Mouse (Mus musculus): ENCODE results near the gene Kmt2e. TPM values are rescaled to one million over a fixed set of nuclear protein-coding genes. Genes with fewer than 3 reads are reported as not detected.

Kmt2e gene
- polyA plus RNA-seq, 1 experiment from 2014 or later, result 103 TPM

DNA sequence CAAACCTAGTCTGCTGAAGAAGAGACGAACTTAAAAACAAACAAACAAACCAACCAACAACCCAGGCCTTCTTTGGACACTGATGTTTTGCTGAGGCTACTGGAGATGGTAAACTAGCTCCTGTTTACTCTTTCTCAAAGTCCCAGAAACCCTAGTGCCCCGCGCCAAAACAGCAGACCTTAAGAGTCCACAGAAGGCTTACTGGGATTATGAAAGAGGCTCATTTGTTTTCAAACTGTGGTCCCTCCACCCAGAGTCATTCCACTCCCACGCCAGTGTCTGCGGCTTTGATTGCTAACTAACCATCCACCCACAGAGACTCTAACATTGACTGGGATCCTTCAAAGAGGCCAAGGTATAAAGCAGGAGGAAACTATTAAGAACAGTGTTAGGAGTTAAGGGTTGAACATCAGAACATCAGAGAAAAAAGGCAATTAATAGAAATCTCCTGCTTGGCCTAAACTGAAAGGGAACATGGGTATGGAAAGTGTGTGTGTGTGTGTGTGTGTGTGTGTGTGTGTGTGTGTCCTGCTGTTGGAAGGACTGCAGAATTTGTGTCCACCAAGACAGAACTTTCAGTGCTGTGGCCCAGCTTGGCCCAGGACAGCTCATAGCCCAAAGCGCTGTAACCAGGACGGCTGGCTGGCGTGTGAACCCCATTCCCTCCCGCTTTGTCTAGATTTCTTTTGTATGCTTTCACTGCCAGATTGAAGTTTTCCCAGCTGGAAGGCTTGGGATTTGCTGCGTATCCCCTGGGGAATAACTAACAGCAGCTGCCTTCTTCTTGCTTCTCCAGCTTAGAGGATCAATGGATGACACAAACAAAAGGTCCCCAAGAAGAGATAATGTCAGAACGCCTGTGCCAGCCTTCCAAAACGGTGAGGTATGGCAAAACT, 20.4 kb upstream of the Kmt2e start:
- Histone ChIP-seq H3K4me2 (replicated peaks; ENCODE audit: low read depth, low read length) (no peak overlapping the region), H3K27ac (ENCODE audit: low read length) (peak overlapping the region; percentile 44), H3K9ac (replicated peaks; ENCODE audit: low read depth, low read length) (no peak overlapping the region), H3K4me3 (ENCODE audit: low read depth, low read length) (no peak overlapping the region), H3K4me1 (ENCODE audit: control insufficient read depth, insufficient read depth, low read length) (peaks cover 30% of the 10 kb centered on the region), H3K36me3 (ENCODE audit: control insufficient read depth, insufficient read depth, low read length) (peaks cover 18% of the 10 kb centered on the region; the same call in 1 of the 2 replicates), H3K9me3 (ENCODE audit: control insufficient read depth, low read depth, low read length) (no peaks in the 10 kb centered on the region), H3K27me3 (ENCODE audit: control insufficient read depth, insufficient read depth, low read length) (no peaks in the 10 kb centered on the region)
- 48% methylated on average over 12 of the region's 12 CpGs for WGBS
- ATAC-seq (ENCODE audit: insufficient number of reproducible peaks, insufficient read depth, low FRiP score, low read depth), result no peak

DNA sequence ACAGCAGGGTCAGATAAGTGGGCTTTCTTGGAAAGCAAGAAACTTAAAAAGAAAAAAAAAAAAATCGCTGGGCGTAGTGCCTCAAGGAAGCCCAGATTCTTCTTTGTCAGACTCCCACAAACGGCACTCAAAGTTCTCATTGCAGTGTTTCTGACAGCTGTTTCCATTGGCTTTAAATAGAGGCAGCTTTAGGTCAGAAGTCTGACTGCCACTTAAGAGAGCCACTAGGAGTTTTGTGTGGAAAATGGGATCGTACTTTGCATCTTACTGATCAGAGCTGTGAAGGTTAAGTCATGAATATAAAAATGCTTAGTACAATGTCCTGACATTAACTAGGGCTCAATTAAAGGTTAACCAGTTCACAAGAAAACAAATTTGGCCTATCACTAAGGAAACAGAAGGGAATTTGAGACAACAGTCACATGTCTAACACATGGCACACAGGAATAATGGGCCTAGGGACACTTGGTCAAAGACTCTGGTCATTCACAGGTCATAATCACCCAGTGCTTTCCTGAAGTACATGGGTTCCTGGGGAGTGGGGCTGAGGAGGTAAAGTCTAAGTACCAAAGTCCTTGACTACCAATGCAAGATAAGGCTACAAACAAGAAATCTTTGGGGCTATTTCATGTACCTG, 19.6 kb upstream of the Kmt2e start:
- peaks cover 37% of the 10 kb centered on the region for H3K4me1 ChIP-seq (ENCODE audit: control insufficient read depth, insufficient read depth, low read length)
- no peaks in the 10 kb centered on the region for H3K9me3 ChIP-seq (ENCODE audit: control insufficient read depth, low read depth, low read length)
- ATAC-seq (ENCODE audit: insufficient number of reproducible peaks, insufficient read depth, low FRiP score, low read depth), result no peak
- H3K4me2 ChIP-seq (replicated peaks; ENCODE audit: low read depth, low read length), result no peak overlapping the region
- no peaks in the 10 kb centered on the region for H3K27me3 ChIP-seq (ENCODE audit: control insufficient read depth, insufficient read depth, low read length)
- 43% methylated on average over 4 of the region's 4 CpGs for WGBS
- no peak overlapping the region for H3K4me3 ChIP-seq (ENCODE audit: low read depth, low read length)
- H3K36me3 ChIP-seq (ENCODE audit: control insufficient read depth, insufficient read depth, low read length), result peaks cover 17% of the 10 kb centered on the region; the same call in 1 of the 2 replicates
- H3K27ac ChIP-seq (ENCODE audit: low read length), result peak overlapping the region; percentile 44
- no peak overlapping the region for H3K9ac ChIP-seq (replicated peaks; ENCODE audit: low read depth, low read length)

- Histone ChIP-seq H3K27me3 (ENCODE audit: control insufficient read depth, insufficient read depth, low read length) (no peaks in the 10 kb centered on the region), H3K9ac (replicated peaks; ENCODE audit: low read depth, low read length) (no peak overlapping the region), H3K4me1 (ENCODE audit: control insufficient read depth, insufficient read depth, low read length) (peaks cover 48% of the 10 kb centered on the region), H3K4me2 (replicated peaks; ENCODE audit: low read depth, low read length) (no peak overlapping the region), H3K4me3 (ENCODE audit: low read depth, low read length) (no peak overlapping the region), H3K36me3 (ENCODE audit: control insufficient read depth, insufficient read depth, low read length) (peaks cover 6% of the 10 kb centered on the region; the same call in 1 of the 2 replicates), H3K9me3 (ENCODE audit: control insufficient read depth, low read depth, low read length) (no peaks in the 10 kb centered on the region), H3K27ac (ENCODE audit: low read length) (no peak overlapping the region; the same call in 1 of the 2 replicates)
- WGBS, result 27% methylated on average over 7 of the region's 7 CpGs
- ATAC-seq (ENCODE audit: insufficient number of reproducible peaks, insufficient read depth, low FRiP score, low read depth), result no peak
These were observed 18.5 kb upstream of the Kmt2e start for GRCm38 (mm10) chr5:23415571-23416285.

DNA sequence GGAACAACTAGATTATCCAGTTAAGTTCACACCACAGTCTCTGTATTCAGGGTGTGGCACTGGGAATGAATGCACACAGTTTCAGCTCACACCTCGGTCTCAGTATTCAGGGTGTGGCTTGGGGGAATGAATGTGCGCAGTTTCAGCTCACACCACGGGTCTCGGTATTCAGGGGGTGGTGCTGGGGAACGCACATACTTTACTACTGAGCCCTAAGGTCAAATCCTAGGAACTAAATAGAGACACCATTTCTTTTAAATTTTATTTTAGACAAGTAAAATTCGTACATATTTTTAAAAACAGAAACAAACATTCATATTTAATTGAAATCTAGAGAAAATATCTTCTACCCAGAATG, 18.0 kb upstream of the Kmt2e start:
- no peak overlapping the region for H3K4me3 ChIP-seq (ENCODE audit: low read depth, low read length)
- H3K27me3 ChIP-seq (ENCODE audit: control insufficient read depth, insufficient read depth, low read length), result no peaks in the 10 kb centered on the region
- H3K4me1 ChIP-seq (ENCODE audit: control insufficient read depth, insufficient read depth, low read length), result peaks cover 49% of the 10 kb centered on the region
- peaks cover 3% of the 10 kb centered on the region; the same call in 1 of the 2 replicates for H3K36me3 ChIP-seq (ENCODE audit: control insufficient read depth, insufficient read depth, low read length)
- no peak overlapping the region for H3K9ac ChIP-seq (replicated peaks; ENCODE audit: low read depth, low read length)
- H3K27ac ChIP-seq (ENCODE audit: low read length), result no peak overlapping the region; the same call in 1 of the 2 replicates
- H3K9me3 ChIP-seq (ENCODE audit: control insufficient read depth, low read depth, low read length), result no peaks in the 10 kb centered on the region
- 53% methylated on average over 6 of the region's 6 CpGs for WGBS
- no peak overlapping the region for H3K4me2 ChIP-seq (replicated peaks; ENCODE audit: low read depth, low read length)
- no peak for ATAC-seq (ENCODE audit: insufficient number of reproducible peaks, insufficient read depth, low FRiP score, low read depth)

DNA sequence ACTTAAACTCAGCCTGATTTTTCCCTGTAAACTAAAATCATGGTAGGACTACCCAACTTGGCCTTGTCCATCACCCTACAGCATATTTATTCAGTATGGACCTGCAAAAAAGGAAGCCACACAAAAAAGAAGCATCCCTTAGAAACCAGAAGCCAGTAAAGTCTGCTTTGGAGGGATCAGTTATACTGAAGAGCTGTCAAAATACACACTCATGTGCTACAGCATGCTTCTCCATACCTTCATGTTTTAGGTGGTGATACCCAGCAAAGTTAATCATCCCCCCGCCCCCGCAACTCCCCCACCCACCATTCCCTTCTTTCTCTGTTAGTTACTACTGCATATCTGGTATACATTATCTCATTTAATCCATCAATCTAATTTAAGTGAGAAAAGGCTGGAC, 16.5 kb upstream of the Kmt2e start:
- Histone ChIP-seq H3K9ac (replicated peaks; ENCODE audit: low read depth, low read length) (no peak overlapping the region), H3K4me2 (replicated peaks; ENCODE audit: low read depth, low read length) (peak overlapping the region; percentile 59), H3K36me3 (ENCODE audit: control insufficient read depth, insufficient read depth, low read length) (peaks cover 2% of the 10 kb centered on the region), H3K4me1 (ENCODE audit: control insufficient read depth, insufficient read depth, low read length) (peaks cover 45% of the 10 kb centered on the region), H3K27me3 (ENCODE audit: control insufficient read depth, insufficient read depth, low read length) (no peaks in the 10 kb centered on the region), H3K4me3 (ENCODE audit: low read depth, low read length) (peak overlapping the region; percentile 34), H3K9me3 (ENCODE audit: control insufficient read depth, low read depth, low read length) (no peaks in the 10 kb centered on the region), H3K27ac (ENCODE audit: low read length) (peak overlapping the region; percentile 73; the same call in 1 of the 2 replicates)
- no peak for ATAC-seq (ENCODE audit: insufficient number of reproducible peaks, insufficient read depth, low FRiP score, low read depth)
- 77% methylated on average over 2 of the region's 2 CpGs for WGBS

DNA sequence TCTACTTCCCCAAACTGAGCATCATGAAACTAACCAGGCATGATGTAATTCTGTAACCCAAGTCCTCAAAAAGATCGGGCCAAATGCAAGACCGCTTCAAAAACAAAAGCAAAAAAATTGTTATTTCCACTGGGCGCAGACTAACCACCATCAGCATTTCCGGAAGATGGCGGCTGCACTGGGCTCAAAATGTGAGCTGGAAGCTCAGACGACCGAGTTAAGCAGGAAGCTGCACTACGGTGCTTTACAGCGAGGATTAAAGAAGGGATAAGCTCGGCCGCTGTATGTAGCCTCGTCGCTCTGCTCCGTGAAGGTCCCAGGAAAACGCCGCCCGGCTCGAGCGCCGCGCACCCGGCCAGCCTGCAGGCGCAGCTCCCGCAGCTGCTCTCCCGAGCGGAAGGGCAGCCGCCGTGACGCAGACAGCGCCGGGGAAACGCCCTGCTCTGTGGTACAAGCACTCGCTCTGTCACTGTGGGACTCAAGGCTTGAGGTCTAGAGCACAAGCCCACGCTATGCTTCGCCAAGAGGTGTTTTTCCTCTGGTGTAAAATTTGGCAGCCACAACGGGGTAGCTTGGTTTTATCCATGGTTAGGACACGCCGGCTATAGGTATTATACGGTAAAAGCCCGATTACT, 16.0 kb upstream of the Kmt2e start:
- Histone ChIP-seq H3K36me3 (ENCODE audit: control insufficient read depth, insufficient read depth, low read length) (peaks cover 7% of the 10 kb centered on the region), H3K9me3 (ENCODE audit: control insufficient read depth, low read depth, low read length) (no peaks in the 10 kb centered on the region), H3K9ac (replicated peaks; ENCODE audit: low read depth, low read length) (peak overlapping the region; percentile 29; the same call in 1 of the 2 replicates), H3K4me2 (replicated peaks; ENCODE audit: low read depth, low read length) (peak overlapping the region; percentile 59), H3K27ac (ENCODE audit: low read length) (peak overlapping the region; percentile 73), H3K4me3 (ENCODE audit: low read depth, low read length) (peak overlapping the region; percentile 34), H3K27me3 (ENCODE audit: control insufficient read depth, insufficient read depth, low read length) (no peaks in the 10 kb centered on the region), H3K4me1 (ENCODE audit: control insufficient read depth, insufficient read depth, low read length) (peaks cover 44% of the 10 kb centered on the region)
- ATAC-seq (ENCODE audit: insufficient number of reproducible peaks, insufficient read depth, low FRiP score, low read depth), result peak; percentile 83
- under 1% methylated on average over 40 of the region's 40 CpGs for WGBS

GRCm38 (mm10) chr5:23418797-23419595, 15.2 kb upstream of the Kmt2e start:
- Histone ChIP-seq H3K9ac (replicated peaks; ENCODE audit: low read depth, low read length) (0 out of 2 replicates have a peak overlapping the region, but pooled peaks have one; percentile 29), H3K27me3 (ENCODE audit: control insufficient read depth, insufficient read depth, low read length) (no peaks in the 10 kb centered on the region), H3K4me1 (ENCODE audit: control insufficient read depth, insufficient read depth, low read length) (peaks cover 37% of the 10 kb centered on the region), H3K27ac (ENCODE audit: low read length) (peak overlapping the region; percentile 73; the same call in 1 of the 2 replicates), H3K36me3 (ENCODE audit: control insufficient read depth, insufficient read depth, low read length) (peaks cover 9% of the 10 kb centered on the region), H3K9me3 (ENCODE audit: control insufficient read depth, low read depth, low read length) (no peaks in the 10 kb centered on the region), H3K4me2 (replicated peaks; ENCODE audit: low read depth, low read length) (peak overlapping the region; percentile 59), H3K4me3 (ENCODE audit: low read depth, low read length) (peak overlapping the region; percentile 34)
- WGBS, result 3% methylated on average over 18 of the region's 18 CpGs
- no peak for ATAC-seq (ENCODE audit: insufficient number of reproducible peaks, insufficient read depth, low FRiP score, low read depth)

Data from stomach, embryonic 14.5 days (tissue).